Mouse (Mus musculus): ENCODE measurements around the gene Tufm.

- TF ChIP-seq CTCF (IDR thresholded peaks at IDR 0.05; ENCODE audit: borderline replicate concordance, extremely low read depth, insufficient read depth, insufficient read length): no peak
- TF ChIP-seq POLR2A (IDR thresholded peaks at IDR 0.05; ENCODE audit: borderline replicate concordance, extremely low read depth, insufficient read depth, insufficient read length, poor library complexity, severe bottlenecking): no peak
Observed at GRCm38 (mm10) chr7:126491005-126491404, 3.8 kb downstream of the Tufm start.

Data from brain, embryonic 14.5 days (tissue).